ENCODE assay signal across 22 mouse cellular contexts in genomic region chr1:14576263-14576662, GRCm38 (mm10).
DNase-seq lines count a peak whose midpoint lies in the region; ATAC-seq and TF ChIP-seq lines count a peak whose summit lies in the region.
"Had no signal": no experiment of that assay in that cellular context is flagged by ENCODE, and none has a peak within 500 bp of the region (broad histone marks: within the 10 kb centered on the region; RNA-seq: fewer than 3 reads in every experiment).

No protein-coding gene starts in this region.

- no peak overlapping the region for H3K4me3 ChIP-seq in limb, embryonic 11.5 days (ENCODE audit: low read depth, low read length)
- no peak overlapping the region for H3K4me3 ChIP-seq in limb, embryonic 10.5 days
- H3K4me3 ChIP-seq in midbrain, postnatal 0 days (ENCODE audit: low read depth, low read length): no peak overlapping the region
- H3K4me3 ChIP-seq in stomach, postnatal 0 days (ENCODE audit: low read depth, low read length): no peak overlapping the region
- H3K4me3 ChIP-seq in midbrain, embryonic 13.5 days (replicated peaks): no peak overlapping the region

- peak; percentile 15 for DNase-seq in limb, embryonic 11.5 days (ENCODE audit: low spot score)
- no peak for DNase-seq in limb, embryonic 10.5 days (ENCODE audit: low spot score)
- no peak for DNase-seq in midbrain, postnatal 0 days (ENCODE audit: low spot score)
- DNase-seq in stomach, postnatal 0 days (ENCODE audit: low spot score): no peak
- DNase-seq: adrenal gland, adult 2 months; adrenal gland, adult 8-10 months; adrenal gland, postnatal 10 days; adrenal gland, postnatal 14 days; adrenal gland, postnatal 25 days; adrenal gland, postnatal 36 days; B cell, adult 2 months; cerebellum, adult 11 months; cerebellum, adult 11-12 months had no signal

- TF ChIP-seq EP300 in stomach, postnatal 0 days (optimal IDR thresholded peaks at IDR 0.05): no peak

- no peak for ATAC-seq in limb, embryonic 11.5 days (ENCODE audit: insufficient number of reproducible peaks, low FRiP score, low TSS enrichment, low read depth)
- ATAC-seq in common myeloid progenitor, adult 5-6 weeks (replicated peaks; ENCODE audit: low read depth, poor library complexity, severe bottlenecking): peak; percentile 70
- ATAC-seq in megakaryocyte progenitor cell, adult 5-6 weeks (replicated peaks; ENCODE audit: poor library complexity): peak; percentile 63
- 0 out of 2 replicates have a peak, but pooled peaks have one; percentile 34 for ATAC-seq in megakaryocyte-erythroid progenitor cell, adult 5-6 weeks (replicated peaks; ENCODE audit: low FRiP score, low TSS enrichment, poor library complexity, severe bottlenecking)
- ATAC-seq in midbrain, postnatal 0 days (ENCODE audit: low FRiP score): no peak
- ATAC-seq in stomach, postnatal 0 days (ENCODE audit: low FRiP score, low TSS enrichment): no peak
- ATAC-seq in midbrain, embryonic 13.5 days: no peak
- ATAC-seq: activated CD4-positive, CD25-positive, alpha-beta regulatory T cell, adult 4 months; CD4-positive, CD25-positive, alpha-beta regulatory T cell, adult 4 months; Patski had no signal

- WGBS in limb, embryonic 11.5 days: 95% methylated on average over 1 of the region's 1 CpGs
- 91% methylated on average over 1 of the region's 1 CpGs for WGBS in limb, embryonic 10.5 days
- WGBS in midbrain, postnatal 0 days: 94% methylated on average over 1 of the region's 1 CpGs
- 97% methylated on average over 1 of the region's 1 CpGs for WGBS in stomach, postnatal 0 days
- 98% methylated on average over 1 of the region's 1 CpGs for WGBS in midbrain, embryonic 13.5 days

- no peak overlapping the region for H3K4me2 ChIP-seq in limb, embryonic 11.5 days (ENCODE audit: low read depth, severe bottlenecking)
- H3K4me2 ChIP-seq in midbrain, postnatal 0 days (ENCODE audit: low read depth, low read length, poor library complexity, severe bottlenecking): no peak overlapping the region
- no peak overlapping the region for H3K4me2 ChIP-seq in stomach, postnatal 0 days (replicated peaks; ENCODE audit: low read depth)
- no peak overlapping the region for H3K4me2 ChIP-seq in midbrain, embryonic 13.5 days (replicated peaks)

- H3K4me1 ChIP-seq in limb, embryonic 11.5 days (ENCODE audit: control insufficient read depth, insufficient read depth, low read length): no peaks in the 10 kb centered on the region
- H3K4me1 ChIP-seq in limb, embryonic 10.5 days: no peaks in the 10 kb centered on the region
- no peaks in the 10 kb centered on the region for H3K4me1 ChIP-seq in midbrain, postnatal 0 days (ENCODE audit: insufficient read depth, low read length)
- H3K4me1 ChIP-seq in stomach, postnatal 0 days (replicated peaks; ENCODE audit: control insufficient read depth, insufficient read depth): no peaks in the 10 kb centered on the region
- no peaks in the 10 kb centered on the region for H3K4me1 ChIP-seq in midbrain, embryonic 13.5 days (replicated peaks)

- no peaks in the 10 kb centered on the region for H3K36me3 ChIP-seq in limb, embryonic 11.5 days (ENCODE audit: control insufficient read depth, insufficient read depth, low read length)
- H3K36me3 ChIP-seq in limb, embryonic 10.5 days: no peaks in the 10 kb centered on the region
- no peaks in the 10 kb centered on the region for H3K36me3 ChIP-seq in midbrain, postnatal 0 days (ENCODE audit: insufficient read depth, low read length)
- H3K36me3 ChIP-seq in stomach, postnatal 0 days (ENCODE audit: control insufficient read depth, insufficient read depth, low read length): no peaks in the 10 kb centered on the region
- no peaks in the 10 kb centered on the region for H3K36me3 ChIP-seq in midbrain, embryonic 13.5 days
- H3K36me3 ChIP-seq: G1E had no signal

- H3K27me3 ChIP-seq in limb, embryonic 11.5 days (ENCODE audit: control insufficient read depth, insufficient read depth, low read length): peaks cover 14% of the 10 kb centered on the region
- peaks cover 96% of the 10 kb centered on the region for H3K27me3 ChIP-seq in limb, embryonic 10.5 days (ENCODE audit: low read depth, poor library complexity, severe bottlenecking)
- no peaks in the 10 kb centered on the region for H3K27me3 ChIP-seq in midbrain, postnatal 0 days (ENCODE audit: insufficient read depth, low read length)
- no peaks in the 10 kb centered on the region for H3K27me3 ChIP-seq in stomach, postnatal 0 days (ENCODE audit: control insufficient read depth, insufficient read depth, low read length)
- H3K27me3 ChIP-seq in midbrain, embryonic 13.5 days: 0 out of 2 replicates have a peak, but pooled peaks cover under 1% of the 10 kb centered on the region
- H3K27me3 ChIP-seq: CH12.LX, Patski had no signal

- no peak for TF ChIP-seq CTCF in midbrain, postnatal 0 days (IDR thresholded peaks at IDR 0.05)
- no peak for TF ChIP-seq CTCF in stomach, postnatal 0 days (IDR thresholded peaks at IDR 0.05; ENCODE audit: low read depth)

- H3K9ac ChIP-seq in limb, embryonic 11.5 days (ENCODE audit: low read length): no peak overlapping the region
- H3K9ac ChIP-seq in midbrain, postnatal 0 days (replicated peaks; ENCODE audit: low read length, poor library complexity, severe bottlenecking): no peak overlapping the region
- H3K9ac ChIP-seq in stomach, postnatal 0 days (ENCODE audit: low read length): no peak overlapping the region
- H3K9ac ChIP-seq in midbrain, embryonic 13.5 days (replicated peaks): no peak overlapping the region

- no peak overlapping the region for H3K27ac ChIP-seq in limb, embryonic 11.5 days (replicated peaks; ENCODE audit: low read depth, low read length)
- no peak overlapping the region for H3K27ac ChIP-seq in limb, embryonic 10.5 days
- no peak overlapping the region for H3K27ac ChIP-seq in midbrain, postnatal 0 days (ENCODE audit: low read depth, low read length)
- H3K27ac ChIP-seq in stomach, postnatal 0 days (replicated peaks): no peak overlapping the region
- no peak overlapping the region for H3K27ac ChIP-seq in midbrain, embryonic 13.5 days

- H3K9me3 ChIP-seq in limb, embryonic 11.5 days (ENCODE audit: control insufficient read depth, low read length): no peaks in the 10 kb centered on the region
- no peaks in the 10 kb centered on the region for H3K9me3 ChIP-seq in limb, embryonic 10.5 days (replicated peaks)
- no peaks in the 10 kb centered on the region for H3K9me3 ChIP-seq in midbrain, postnatal 0 days (ENCODE audit: low read length)
- H3K9me3 ChIP-seq in stomach, postnatal 0 days (ENCODE audit: control insufficient read depth, low read length): no peaks in the 10 kb centered on the region
- no peaks in the 10 kb centered on the region for H3K9me3 ChIP-seq in midbrain, embryonic 13.5 days
- H3K9me3 ChIP-seq: G1E had no signal

Comparison
In these comparisons a context has a peak if more than half of its experiments do, and no peak if none do; other contexts are left out.
1. ATAC-seq: peak in common myeloid progenitor, adult 5-6 weeks (single experiment), megakaryocyte progenitor cell, adult 5-6 weeks (single experiment) and megakaryocyte-erythroid progenitor cell, adult 5-6 weeks (single experiment); none in limb, embryonic 11.5 days (single experiment), midbrain, postnatal 0 days (single experiment), stomach, postnatal 0 days (single experiment) and midbrain, embryonic 13.5 days (single experiment).